Mouse (Mus musculus): ENCODE data around the gene Pin1.
"Not testable (repeated sequence)": the region's sequence is repeated elsewhere in the genome, so short reads cannot be mapped to it uniquely, and the experiment has no call there.

Pin1 gene

GRCm38 (mm10) chr9:20651602-20652259 is at the start of gene Pin1:
Pin1 (plus strand) TSS chr9:20652095.
- DNase-seq (ENCODE audit: low spot score), result peak; percentile 98

GRCm38 (mm10) chr9:20606269-20606668 is 45.6 kb upstream of the Pin1 start:
- DNase-seq (ENCODE audit: low spot score), result no peak

- DNase-seq (ENCODE audit: low spot score), result peak; percentile 96
Measured at GRCm38 (mm10) chr9:20607100-20607974, 44.6 kb upstream of the Pin1 start.

GRCm38 (mm10) chr9:20609831-20610464 is 41.9 kb upstream of the Pin1 start:
- no peak for DNase-seq (ENCODE audit: low spot score)

GRCm38 (mm10) chr9:20611976-20612375 is 39.9 kb upstream of the Pin1 start:
- DNase-seq (ENCODE audit: low spot score), result no peak

GRCm38 (mm10) chr9:20616685-20617084 is 35.2 kb upstream of the Pin1 start:
- no peak for DNase-seq (ENCODE audit: low spot score)

- no peak for DNase-seq (ENCODE audit: low spot score)
Measured at GRCm38 (mm10) chr9:20631332-20631731, 20.6 kb upstream of the Pin1 start.

GRCm38 (mm10) chr9:20635676-20636075 is 16.2 kb upstream of the Pin1 start:
- not testable (repeated sequence) for DNase-seq (ENCODE audit: low spot score)

GRCm38 (mm10) chr9:20636256-20636655 is 15.6 kb upstream of the Pin1 start:
- no peak for DNase-seq (ENCODE audit: low spot score)

GRCm38 (mm10) chr9:20636790-20637189 is 15.1 kb upstream of the Pin1 start:
- no peak for DNase-seq (ENCODE audit: low spot score)

- DNase-seq (ENCODE audit: low spot score), result no peak
Measured at GRCm38 (mm10) chr9:20638552-20638951, 13.3 kb upstream of the Pin1 start.

- no peak for DNase-seq (ENCODE audit: low spot score)
Measured at GRCm38 (mm10) chr9:20639486-20639885, 12.4 kb upstream of the Pin1 start.

GRCm38 (mm10) chr9:20641501-20641900 is 10.4 kb upstream of the Pin1 start:
- no peak for DNase-seq (ENCODE audit: low spot score)

- DNase-seq (ENCODE audit: low spot score), result peak; percentile 99
Measured at GRCm38 (mm10) chr9:20642101-20642895, 9.6 kb upstream of the Pin1 start, which contains the start of gene Ubl5. Ubl5 (plus strand) TSS chr9:20642878.

GRCm38 (mm10) chr9:20642896-20643466 is 8.9 kb upstream of the Pin1 start:
- peak; percentile 97 for DNase-seq (ENCODE audit: low spot score)

GRCm38 (mm10) chr9:20643781-20644180 is 8.1 kb upstream of the Pin1 start:
- DNase-seq (ENCODE audit: low spot score), result no peak

GRCm38 (mm10) chr9:20644360-20645081 is 7.4 kb upstream of the Pin1 start, which contains the start of gene Fbxl12:
Fbxl12 (minus strand) TSS chr9:20644767.
- peak; percentile 92 for DNase-seq (ENCODE audit: low spot score)

- peak; percentile 33 for DNase-seq (ENCODE audit: low spot score)
Measured at GRCm38 (mm10) chr9:20645121-20645520, 6.8 kb upstream of the Pin1 start.

- peak; percentile 18 for DNase-seq (ENCODE audit: low spot score)
Measured at GRCm38 (mm10) chr9:20652260-20652658, 364 bp downstream of the Pin1 start.

GRCm38 (mm10) chr9:20653859-20654258 is 2.0 kb downstream of the Pin1 start:
- no peak for DNase-seq (ENCODE audit: low spot score)

- no peak for DNase-seq (ENCODE audit: low spot score)
Measured at GRCm38 (mm10) chr9:20657546-20657945, 5.7 kb downstream of the Pin1 start.

Measured in embryo, embryonic 10 days (tissue).